Mouse (Mus musculus) heart, embryonic 15.5 days (tissue): ENCODE measurements around the gene Mnat1. TPM values are rescaled to one million over a fixed set of nuclear protein-coding genes. Genes with fewer than 3 reads are reported as not detected.
A peak's percentile ranks its signal among the peaks of the same experiment; 100 is the strongest.
"Not testable (repeated sequence)": the region's sequence is repeated elsewhere in the genome, so short reads cannot be mapped to it uniquely, and the experiment has no call there.

Source experiments
- ATAC-seq: fragments of 200-750 bp; cut with Nextera tagmentation; replicated peaks from 2 replicates; pipeline ENCODE4 v1.8.0; 2017; ENCODE audit warnings: low read depth, moderate TSS enrichment; ENCODE audit not compliant: insufficient number of reproducible peaks, insufficient read depth, low FRiP score
- H3K27ac ChIP-seq: fragments of 300-500 bp; sonication (generic); 2 replicates; pipeline ENCODE4 v1.5.1; 2015; ENCODE audit warnings: mild to moderate bottlenecking, inconsistent platforms
- H3K27me3 ChIP-seq: fragments of 300-500 bp; sonication (generic); 2 replicates; pipeline ENCODE4 v1.6.1; 2015; ENCODE audit warnings: inconsistent platforms
- H3K36me3 ChIP-seq: fragments of 300-500 bp; sonication (generic); 2 replicates; pipeline ENCODE4 v1.6.1; 2015; ENCODE audit warnings: mild to moderate bottlenecking, inconsistent platforms
- H3K4me1 ChIP-seq: fragments of 300-500 bp; sonication (generic); replicated peaks from 2 replicates; pipeline ENCODE4 v1.6.1; 2015; ENCODE audit warnings: inconsistent platforms
- H3K4me2 ChIP-seq: fragments of 300-500 bp; sonication (generic); 2 replicates; pipeline ENCODE4 v1.6.1; 2015; ENCODE audit warnings: inconsistent platforms, mild to moderate bottlenecking, moderate library complexity
- H3K4me3 ChIP-seq: fragments of 300-500 bp; sonication (generic); 2 replicates; pipeline ENCODE4 v1.5.1; 2015; ENCODE audit warnings: mild to moderate bottlenecking, inconsistent platforms
- H3K9ac ChIP-seq: fragments of 300-500 bp; sonication (generic); 2 replicates; pipeline ENCODE4 v1.6.1; 2015; ENCODE audit warnings: mild to moderate bottlenecking, inconsistent platforms
- H3K9me3 ChIP-seq: fragments of 300-500 bp; sonication (generic); replicated peaks from 2 replicates; pipeline ENCODE4 v1.6.1; 2016; ENCODE audit warnings: inconsistent platforms
- WGBS: fragments of 180-500 bp; shearing (Covaris S2); methylation state at CpG from one replicate; pipeline ENCODE4 v1.1.7; 2015; ENCODE audit warnings: mixed read lengths; 5-methylcytosine and 5-hydroxymethylcytosine counted together
- polyA plus RNA-seq: library from polyadenylated mRNA; unstranded; fragments of >200 nt; fragmentation: Nextera tagmentation; extraction: Ambion mirVana; gene quantifications from 2 replicates; pipeline ENCODE4 v1.2.1, GENCODE M21; 2015

Gene Mnat1
- 17.7 and 20.1 TPM in 2 replicates for polyA plus RNA-seq

- H3K9me3 ChIP-seq: no peaks in the 10 kb centered on the region
- peak within 1 kb of the TSS; percentile 75 for H3K27ac ChIP-seq
- ATAC-seq: peak; percentile 58; the same call in 1 of the 2 replicates
- H3K4me2 ChIP-seq: peak within 1 kb of the TSS; percentile 70
- under 1% methylated on average over 23 of the region's 23 CpGs for WGBS
- H3K9ac ChIP-seq: peak within 1 kb of the TSS; percentile 83
- H3K27me3 ChIP-seq: no peaks in the 10 kb centered on the region
- H3K4me1 ChIP-seq: peaks cover 12% of the 10 kb centered on the region
- peak within 1 kb of the TSS; percentile 95 for H3K4me3 ChIP-seq
- no peaks in the 10 kb centered on the region for H3K36me3 ChIP-seq
Observed at GRCm38 (mm10) chr12:73123093-73124041, at the start of gene Mnat1. TSS of gene Mnat1 (plus strand) at chr12:73123717.

GRCm38 (mm10) chr12:73081828-73082227, 41.7 kb upstream of the Mnat1 start:
- not testable (repeated sequence) for H3K4me1 ChIP-seq, ATAC-seq, H3K4me2 ChIP-seq, H3K27ac ChIP-seq, H3K36me3 ChIP-seq, H3K4me3 ChIP-seq, H3K9me3 ChIP-seq, H3K9ac ChIP-seq, H3K27me3 ChIP-seq
- 96% methylated on average over 4 of the region's 4 CpGs for WGBS

- H3K27me3 ChIP-seq: no peaks in the 10 kb centered on the region
- no peaks in the 10 kb centered on the region for H3K4me1 ChIP-seq
- no peaks in the 10 kb centered on the region for H3K36me3 ChIP-seq
- no peaks in the 10 kb centered on the region for H3K9me3 ChIP-seq
- no peak overlapping the region for H3K4me2 ChIP-seq
- 67% methylated on average over 4 of the region's 4 CpGs for WGBS
- H3K9ac ChIP-seq: no peak overlapping the region
- ATAC-seq: no peak
- no peak overlapping the region for H3K4me3 ChIP-seq
- no peak overlapping the region for H3K27ac ChIP-seq
Observed at GRCm38 (mm10) chr12:73083773-73084172, 39.7 kb upstream of the Mnat1 start.

- Histone ChIP-seq H3K27ac (no peak overlapping the region), H3K27me3 (no peaks in the 10 kb centered on the region), H3K36me3 (no peaks in the 10 kb centered on the region), H3K9ac (no peak overlapping the region), H3K4me1 (no peaks in the 10 kb centered on the region), H3K9me3 (no peaks in the 10 kb centered on the region), H3K4me3 (no peak overlapping the region), H3K4me2 (no peak overlapping the region)
- 33% methylated on average over 11 of the region's 11 CpGs for WGBS
- no peak for ATAC-seq
Observed at GRCm38 (mm10) chr12:73085739-73086630, 37.5 kb upstream of the Mnat1 start.

- Histone ChIP-seq H3K9ac (no peak overlapping the region), H3K4me3 (no peak overlapping the region), H3K4me2 (no peak overlapping the region), H3K9me3 (no peaks in the 10 kb centered on the region), H3K36me3 (no peaks in the 10 kb centered on the region), H3K4me1 (no peaks in the 10 kb centered on the region), H3K27me3 (no peaks in the 10 kb centered on the region), H3K27ac (no peak overlapping the region)
- WGBS: 92% methylated on average over 7 of the region's 7 CpGs
- no peak for ATAC-seq
Observed at GRCm38 (mm10) chr12:73087086-73087485, 36.4 kb upstream of the Mnat1 start.

- Histone ChIP-seq H3K9ac (no peak overlapping the region), H3K27ac (no peak overlapping the region), H3K27me3 (no peaks in the 10 kb centered on the region), H3K9me3 (no peaks in the 10 kb centered on the region), H3K4me1 (no peaks in the 10 kb centered on the region), H3K4me2 (no peak overlapping the region), H3K4me3 (no peak overlapping the region), H3K36me3 (no peaks in the 10 kb centered on the region)
- ATAC-seq: no peak
- 75% methylated on average over 5 of the region's 5 CpGs for WGBS
Observed at GRCm38 (mm10) chr12:73088500-73088899, 35.0 kb upstream of the Mnat1 start.

GRCm38 (mm10) chr12:73088911-73089310, 34.6 kb upstream of the Mnat1 start:
- no peaks in the 10 kb centered on the region for H3K36me3 ChIP-seq
- no peaks in the 10 kb centered on the region for H3K27me3 ChIP-seq
- no peak overlapping the region for H3K9ac ChIP-seq
- no peaks in the 10 kb centered on the region for H3K4me1 ChIP-seq
- H3K4me2 ChIP-seq: no peak overlapping the region
- no peak overlapping the region for H3K4me3 ChIP-seq
- no peaks in the 10 kb centered on the region for H3K9me3 ChIP-seq
- ATAC-seq: no peak
- WGBS: 71% methylated on average over 5 of the region's 5 CpGs
- no peak overlapping the region for H3K27ac ChIP-seq

- Histone ChIP-seq H3K9me3 (no peaks in the 10 kb centered on the region), H3K9ac (no peak overlapping the region), H3K36me3 (no peaks in the 10 kb centered on the region), H3K4me1 (no peaks in the 10 kb centered on the region), H3K27ac (no peak overlapping the region), H3K4me2 (no peak overlapping the region), H3K27me3 (no peaks in the 10 kb centered on the region), H3K4me3 (no peak overlapping the region)
- no peak for ATAC-seq
- 69% methylated on average over 7 of the region's 7 CpGs for WGBS
Observed at GRCm38 (mm10) chr12:73090672-73091335, 32.7 kb upstream of the Mnat1 start.

GRCm38 (mm10) chr12:73094189-73094588, 29.3 kb upstream of the Mnat1 start:
- no peak overlapping the region for H3K4me2 ChIP-seq
- WGBS: 79% methylated on average over 2 of the region's 2 CpGs

GRCm38 (mm10) chr12:73094605-73095004, 28.9 kb upstream of the Mnat1 start:
- Histone ChIP-seq H3K4me2 (no peak overlapping the region), H3K4me1 (peaks cover 7% of the 10 kb centered on the region; the same call in 1 of the 2 replicates), H3K36me3 (no peaks in the 10 kb centered on the region), H3K9ac (no peak overlapping the region), H3K27me3 (no peaks in the 10 kb centered on the region), H3K4me3 (no peak overlapping the region), H3K27ac (no peak overlapping the region), H3K9me3 (no peaks in the 10 kb centered on the region)
- ATAC-seq: no peak
- 28% methylated on average over 2 of the region's 2 CpGs for WGBS

More at GRCm38 (mm10) chr12:73094189-73094588, 29.3 kb upstream of the Mnat1 start:
- H3K27ac ChIP-seq: no peak overlapping the region
- H3K9me3 ChIP-seq: no peaks in the 10 kb centered on the region
- peaks cover 7% of the 10 kb centered on the region; the same call in 1 of the 2 replicates for H3K4me1 ChIP-seq
- no peak overlapping the region for H3K4me3 ChIP-seq
- no peak overlapping the region for H3K9ac ChIP-seq
- no peak for ATAC-seq
- H3K36me3 ChIP-seq: no peaks in the 10 kb centered on the region
- H3K27me3 ChIP-seq: no peaks in the 10 kb centered on the region

GRCm38 (mm10) chr12:73096177-73096576, 27.3 kb upstream of the Mnat1 start:
- H3K36me3 ChIP-seq, H3K4me3 ChIP-seq, H3K27ac ChIP-seq, H3K4me1 ChIP-seq, ATAC-seq, H3K9me3 ChIP-seq, H3K9ac ChIP-seq, H3K27me3 ChIP-seq, H3K4me2 ChIP-seq: not testable (repeated sequence)
- 82% methylated on average over 5 of the region's 5 CpGs for WGBS
